Mouse (Mus musculus) WW6 (cell line): ENCODE measurements around the gene Prl7b1.

Source experiments
- DNase-seq: peaks from one replicate; pipeline ENCODE4 v3.0.0-alpha.2; 2013; ENCODE audit warnings: low read depth, low spot score

Prl7b1 gene

GRCm38 (mm10) chr13:27610482-27610881 lies at the start of gene Prl7b1:
Gene Prl7b1, minus strand, starts transcription at chr13:27610582.
- no peak for DNase-seq

- no peak for DNase-seq
Observed at GRCm38 (mm10) chr13:27642393-27642792, 32.0 kb upstream of the Prl7b1 start, which contains the start of gene Prl7a1. Gene Prl7a1, minus strand, starts transcription at chr13:27642493.

- no peak for DNase-seq
Observed at GRCm38 (mm10) chr13:27582071-27582470, 28.3 kb downstream of the Prl7b1 start, which contains the start of gene Prl8a1. Gene Prl8a1, minus strand, starts transcription at chr13:27582171.

- no peak for DNase-seq
Observed at GRCm38 (mm10) chr13:27564506-27564905, 45.9 kb downstream of the Prl7b1 start, which contains the start of gene Prl8a9. Gene Prl8a9, minus strand, starts transcription at chr13:27564606.

GRCm38 (mm10) chr13:27553336-27553735 lies 57.0 kb downstream of the Prl7b1 start:
- no peak for DNase-seq
